Mouse (Mus musculus): ENCODE results near the gene Wdr26. TPM values are rescaled to one million over a fixed set of nuclear protein-coding genes. Genes with fewer than 3 reads are reported as not detected.

The Wdr26 gene
- polyA plus RNA-seq, 1 experiment from 2014 or later, result 45.9 TPM

DNA sequence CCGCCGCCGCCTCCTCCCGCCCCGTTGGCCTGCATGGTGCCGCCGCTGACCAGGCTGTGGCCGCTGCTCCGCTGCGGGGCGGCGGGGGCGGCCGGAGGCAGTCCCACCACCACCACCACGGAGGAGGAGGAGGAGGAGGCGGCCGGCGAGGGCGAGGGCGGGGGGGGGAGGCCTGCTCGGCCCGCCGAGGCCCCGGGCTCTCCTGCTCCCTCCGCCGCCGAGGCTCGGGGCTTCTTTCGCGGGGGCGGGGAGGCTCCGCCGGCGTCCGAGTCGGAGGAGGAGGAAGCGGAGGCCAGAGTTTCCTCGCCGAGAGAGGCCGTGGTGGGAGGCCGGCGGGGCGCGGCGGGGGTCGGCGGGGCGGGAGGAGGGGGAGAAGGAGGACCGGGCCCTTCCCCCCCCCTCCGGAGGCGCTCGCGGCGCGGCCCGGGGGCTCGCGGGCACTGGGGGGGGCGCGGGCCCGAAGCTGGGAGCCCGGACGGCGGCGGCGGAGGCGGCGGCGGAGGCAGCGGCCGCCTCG is 340 bp downstream of the Wdr26 start:
- H3K27ac ChIP-seq, result peak overlapping the region; percentile 87
- 1% methylated on average over 34 of the region's 72 CpGs for WGBS
- no peaks in the 10 kb centered on the region for H3K9me3 ChIP-seq
- H3K36me3 ChIP-seq, result peaks cover 11% of the 10 kb centered on the region
- H3K4me1 ChIP-seq, result peaks cover 25% of the 10 kb centered on the region
- peak overlapping the region; percentile 99 for H3K9ac ChIP-seq
- H3K27me3 ChIP-seq (replicated peaks), result no peaks in the 10 kb centered on the region
- ATAC-seq (ENCODE audit: low FRiP score, low read depth), result peak; percentile 39
- peak overlapping the region; percentile 100 for H3K4me3 ChIP-seq
- peak overlapping the region; percentile 94 for H3K4me2 ChIP-seq (replicated peaks)

DNA sequence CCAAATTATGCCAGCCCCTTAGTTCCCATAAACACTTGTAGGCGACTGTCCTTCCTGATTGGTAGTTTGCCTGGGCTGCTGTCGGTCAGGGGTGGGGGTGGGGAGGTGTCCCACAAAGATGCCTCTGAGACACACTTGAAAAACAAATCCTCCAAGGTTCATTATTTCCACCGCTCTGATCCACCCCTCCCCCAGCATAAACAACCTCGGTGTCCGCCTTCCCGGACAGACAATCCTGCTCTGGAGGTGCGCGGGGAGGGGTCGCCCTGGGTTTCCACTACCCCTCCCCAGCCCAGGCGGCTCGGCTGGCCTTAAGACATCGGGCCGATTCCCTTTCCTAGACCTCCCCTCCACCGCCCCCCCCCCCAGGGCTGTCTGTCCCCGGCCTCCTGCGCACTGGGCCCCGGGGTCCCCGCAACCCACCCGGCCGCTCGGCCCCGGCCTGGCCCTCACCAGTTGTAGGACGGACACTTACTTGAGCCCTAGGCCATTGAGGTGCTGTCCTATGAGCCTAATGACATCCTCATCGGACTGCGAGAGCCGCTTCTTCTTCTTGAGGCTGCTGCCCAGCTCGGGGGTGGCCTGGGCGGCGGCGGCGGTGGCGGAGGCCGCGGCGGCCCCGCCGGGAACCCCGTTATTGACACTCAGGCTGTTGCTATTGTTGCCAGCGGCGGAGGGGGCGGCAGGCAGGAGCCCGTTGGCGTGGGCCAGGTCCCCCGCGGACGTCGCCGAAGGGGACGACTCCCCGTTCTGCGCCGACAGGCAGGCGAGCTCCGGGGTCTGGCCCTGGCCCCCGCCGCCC is 999 bp downstream of the Wdr26 start:
- Histone ChIP-seq H3K4me2 (replicated peaks) (peak overlapping the region; percentile 94), H3K27me3 (replicated peaks) (no peaks in the 10 kb centered on the region), H3K27ac (peak overlapping the region; percentile 87; the same call in 1 of the 2 replicates), H3K4me1 (peaks cover 25% of the 10 kb centered on the region), H3K36me3 (peaks cover 15% of the 10 kb centered on the region), H3K4me3 (peak overlapping the region; percentile 100), H3K9ac (peak overlapping the region; percentile 99), H3K9me3 (no peaks in the 10 kb centered on the region)
- ATAC-seq (ENCODE audit: low FRiP score, low read depth), result peak; percentile 59
- under 1% methylated on average over 53 of the region's 56 CpGs for WGBS

DNA sequence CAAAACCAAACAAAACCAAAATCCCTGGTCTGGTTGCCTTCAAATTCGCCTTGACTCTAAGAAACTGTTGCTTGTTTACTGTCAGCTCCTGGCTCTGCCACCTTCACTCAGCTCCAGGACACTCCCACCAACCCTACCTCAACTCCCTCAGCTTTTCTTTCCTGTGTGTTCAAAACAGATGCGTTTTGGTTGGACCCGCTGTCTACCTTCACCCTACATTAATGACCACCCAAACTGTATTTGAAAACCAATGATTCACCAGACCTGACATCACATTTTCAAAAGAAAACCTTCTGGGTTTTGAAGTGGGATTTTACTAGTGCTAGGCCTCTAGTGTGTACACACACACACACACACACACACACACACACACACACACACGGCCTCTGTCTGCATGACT is 1.7 kb downstream of the Wdr26 start:
- Histone ChIP-seq H3K9ac (peak overlapping the region; percentile 99), H3K36me3 (peaks cover 17% of the 10 kb centered on the region), H3K4me1 (peaks cover 25% of the 10 kb centered on the region), H3K9me3 (no peaks in the 10 kb centered on the region), H3K27me3 (replicated peaks) (no peaks in the 10 kb centered on the region), H3K4me3 (peak overlapping the region; percentile 100), H3K27ac (0 out of 2 replicates have a peak overlapping the region, but pooled peaks have one; percentile 87), H3K4me2 (replicated peaks) (peak overlapping the region; percentile 94)
- ATAC-seq (ENCODE audit: low FRiP score, low read depth), result no peak
- WGBS, result 24% methylated on average over 4 of the region's 4 CpGs

DNA sequence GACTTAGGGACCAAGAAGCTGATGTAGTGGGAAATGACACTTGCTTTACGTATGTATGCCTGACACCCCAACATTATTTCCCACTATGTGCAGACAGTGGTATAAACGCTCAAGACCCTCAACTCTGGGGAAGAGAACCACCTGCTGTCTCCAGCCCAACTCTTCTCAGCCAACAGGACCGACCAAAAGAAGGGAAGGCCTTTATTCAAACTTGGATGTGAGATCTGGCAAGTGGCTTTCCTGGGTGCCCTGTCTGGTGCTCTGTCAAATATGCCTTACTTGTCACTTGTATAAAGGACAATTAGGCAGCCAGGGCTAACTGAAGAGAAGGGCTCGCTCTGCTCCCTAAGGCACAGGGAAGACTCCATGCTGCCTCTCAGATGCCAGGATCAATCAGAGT is 12.4 kb downstream of the Wdr26 start:
- Histone ChIP-seq H3K4me2 (replicated peaks) (no peak overlapping the region), H3K36me3 (peaks cover 75% of the 10 kb centered on the region), H3K4me1 (no peaks in the 10 kb centered on the region), H3K4me3 (no peak overlapping the region), H3K27ac (no peak overlapping the region), H3K27me3 (replicated peaks) (no peaks in the 10 kb centered on the region), H3K9me3 (no peaks in the 10 kb centered on the region), H3K9ac (no peak overlapping the region)
- ATAC-seq (ENCODE audit: low FRiP score, low read depth), result no peak
- WGBS, result 90% methylated on average over 4 of the region's 4 CpGs

DNA sequence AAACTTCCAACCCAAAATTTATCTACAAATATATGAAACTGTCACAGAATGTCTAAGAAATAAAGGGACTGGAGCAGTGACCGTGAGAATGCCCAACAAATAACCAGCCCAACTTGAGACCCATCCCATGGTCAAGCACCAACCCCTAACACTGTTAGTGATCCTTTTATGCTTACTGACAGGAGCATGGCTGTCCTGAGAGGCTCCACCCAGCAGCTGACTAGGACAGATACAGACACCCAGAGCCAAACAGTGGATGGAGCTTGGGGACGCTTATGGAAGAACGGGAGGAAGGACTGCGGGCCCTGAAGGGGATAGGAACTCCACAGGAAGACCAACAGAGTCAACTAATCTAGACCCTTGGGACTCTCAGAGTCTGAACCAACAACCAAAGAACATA is 22.9 kb downstream of the Wdr26 start:
- H3K27ac ChIP-seq, result no peak overlapping the region
- H3K36me3 ChIP-seq, result peaks cover 71% of the 10 kb centered on the region
- H3K27me3 ChIP-seq (replicated peaks), result no peaks in the 10 kb centered on the region
- H3K9me3 ChIP-seq, result no peaks in the 10 kb centered on the region
- no peak for ATAC-seq (ENCODE audit: low FRiP score, low read depth)
- H3K4me2 ChIP-seq (replicated peaks), result no peak overlapping the region
- no peaks in the 10 kb centered on the region for H3K4me1 ChIP-seq
- 90% methylated on average over 4 of the region's 4 CpGs for WGBS
- H3K4me3 ChIP-seq, result no peak overlapping the region
- no peak overlapping the region for H3K9ac ChIP-seq

DNA sequence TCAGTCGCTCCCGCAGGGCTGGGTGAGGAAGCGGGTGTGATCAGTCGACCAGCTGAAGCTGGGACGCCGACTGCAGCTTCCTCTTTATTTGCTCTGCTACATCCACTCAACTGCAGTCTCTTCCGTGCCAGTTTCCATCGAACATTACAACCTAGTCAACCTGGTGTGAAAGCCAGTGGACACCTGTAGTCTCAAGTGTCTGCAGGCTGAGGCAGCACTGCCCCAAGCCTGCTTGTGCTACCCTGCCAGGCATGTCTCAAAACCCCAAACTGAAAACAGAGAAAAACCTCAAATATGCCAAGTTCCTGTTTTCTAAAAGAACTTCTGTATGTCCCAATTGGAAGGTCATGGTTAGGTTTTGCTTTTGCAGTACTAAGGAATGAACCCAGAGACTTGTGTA is 41.6 kb downstream of the Wdr26 start:
- ATAC-seq (ENCODE audit: low FRiP score, low read depth), result no peak
- H3K9me3 ChIP-seq, result no peaks in the 10 kb centered on the region
- peaks cover 33% of the 10 kb centered on the region for H3K36me3 ChIP-seq
- no peaks in the 10 kb centered on the region for H3K4me1 ChIP-seq
- H3K27ac ChIP-seq, result no peak overlapping the region
- no peak overlapping the region for H3K4me3 ChIP-seq
- no peaks in the 10 kb centered on the region for H3K27me3 ChIP-seq (replicated peaks)
- WGBS, result 88% methylated on average over 8 of the region's 8 CpGs
- H3K9ac ChIP-seq, result no peak overlapping the region
- H3K4me2 ChIP-seq (replicated peaks), result no peak overlapping the region

DNA sequence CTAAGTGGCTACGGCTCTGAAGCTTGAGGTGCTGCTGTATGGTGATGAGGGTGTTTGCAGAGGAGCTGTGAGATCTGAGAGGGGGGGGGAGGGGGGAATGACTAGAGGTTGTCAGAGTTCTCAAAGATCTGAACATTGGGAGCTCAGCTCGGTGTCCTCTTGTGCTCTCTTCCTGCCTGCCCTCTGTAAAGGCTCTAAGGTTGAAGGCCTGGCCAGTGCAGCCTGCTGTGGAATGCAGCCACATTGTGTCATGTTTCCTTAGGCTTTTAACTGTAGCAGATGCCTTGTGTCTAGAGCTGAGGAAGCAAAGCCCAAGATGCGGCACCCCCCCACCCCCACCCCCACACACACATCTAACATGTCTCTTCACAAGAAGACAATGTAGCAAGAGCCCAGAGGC is 43.4 kb downstream of the Wdr26 start:
- Histone ChIP-seq H3K4me2 (replicated peaks) (no peak overlapping the region), H3K4me1 (no peaks in the 10 kb centered on the region), H3K27ac (no peak overlapping the region), H3K36me3 (peaks cover 46% of the 10 kb centered on the region), H3K4me3 (no peak overlapping the region), H3K27me3 (replicated peaks) (no peaks in the 10 kb centered on the region), H3K9ac (no peak overlapping the region), H3K9me3 (no peaks in the 10 kb centered on the region)
- WGBS, result 88% methylated on average over 3 of the region's 3 CpGs
- ATAC-seq (ENCODE audit: low FRiP score, low read depth), result no peak

DNA sequence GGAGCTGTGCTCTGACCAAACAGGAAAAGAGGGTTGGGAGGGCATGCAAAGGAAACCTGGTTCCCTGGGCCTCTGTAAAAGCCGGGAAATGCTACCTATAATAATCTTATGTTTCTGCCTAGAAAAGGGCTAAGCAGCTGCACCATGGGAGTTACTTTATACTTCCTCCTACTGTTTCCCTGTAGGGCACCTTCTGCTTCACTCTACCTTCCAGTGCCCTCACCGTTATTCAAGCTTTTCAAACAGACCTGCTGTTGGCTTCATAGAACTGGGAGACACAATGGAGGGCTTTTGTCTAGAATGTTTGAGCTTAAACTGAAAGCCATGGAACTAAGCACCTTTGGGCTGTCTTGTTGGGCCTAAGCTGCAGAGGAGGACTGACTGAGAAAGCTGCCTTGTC is 44.0 kb downstream of the Wdr26 start:
- Histone ChIP-seq H3K27me3 (replicated peaks) (no peaks in the 10 kb centered on the region), H3K9ac (no peak overlapping the region), H3K27ac (no peak overlapping the region), H3K9me3 (no peaks in the 10 kb centered on the region), H3K36me3 (peaks cover 51% of the 10 kb centered on the region), H3K4me3 (no peak overlapping the region), H3K4me1 (no peaks in the 10 kb centered on the region), H3K4me2 (replicated peaks) (no peak overlapping the region)
- 86% methylated on average over 2 of the region's 2 CpGs for WGBS
- no peak for ATAC-seq (ENCODE audit: low FRiP score, low read depth)

DNA sequence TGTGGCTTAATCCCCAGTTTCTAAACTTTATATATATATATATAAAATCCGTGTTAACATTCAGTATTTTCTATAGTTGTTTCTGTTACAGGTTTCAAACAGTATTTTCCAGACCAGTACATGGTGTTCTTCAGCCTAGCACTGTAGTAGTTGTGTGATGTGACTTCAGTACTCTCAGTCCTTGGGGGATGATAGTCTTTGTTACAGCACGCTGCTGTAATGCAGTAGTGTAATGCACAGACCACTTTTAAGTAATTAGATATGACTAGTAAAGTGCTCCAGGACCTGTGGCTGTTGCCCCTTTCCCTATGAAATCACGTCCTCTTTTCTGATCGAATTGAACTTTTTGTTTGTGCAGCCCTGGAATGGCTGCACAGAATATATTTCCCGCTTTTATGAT is 60.3 kb downstream of the Wdr26 start:
- peak overlapping the region; percentile 86 for H3K9ac ChIP-seq
- 49% methylated on average over 5 of the region's 5 CpGs for WGBS
- H3K4me2 ChIP-seq (replicated peaks), result peak overlapping the region; percentile 68
- peak overlapping the region; percentile 80 for H3K4me3 ChIP-seq
- no peak for ATAC-seq (ENCODE audit: low FRiP score, low read depth)
- H3K9me3 ChIP-seq, result no peaks in the 10 kb centered on the region
- H3K4me1 ChIP-seq, result peaks cover 12% of the 10 kb centered on the region
- no peaks in the 10 kb centered on the region for H3K27me3 ChIP-seq (replicated peaks)
- H3K36me3 ChIP-seq, result peaks cover 18% of the 10 kb centered on the region
- no peak overlapping the region for H3K27ac ChIP-seq

DNA sequence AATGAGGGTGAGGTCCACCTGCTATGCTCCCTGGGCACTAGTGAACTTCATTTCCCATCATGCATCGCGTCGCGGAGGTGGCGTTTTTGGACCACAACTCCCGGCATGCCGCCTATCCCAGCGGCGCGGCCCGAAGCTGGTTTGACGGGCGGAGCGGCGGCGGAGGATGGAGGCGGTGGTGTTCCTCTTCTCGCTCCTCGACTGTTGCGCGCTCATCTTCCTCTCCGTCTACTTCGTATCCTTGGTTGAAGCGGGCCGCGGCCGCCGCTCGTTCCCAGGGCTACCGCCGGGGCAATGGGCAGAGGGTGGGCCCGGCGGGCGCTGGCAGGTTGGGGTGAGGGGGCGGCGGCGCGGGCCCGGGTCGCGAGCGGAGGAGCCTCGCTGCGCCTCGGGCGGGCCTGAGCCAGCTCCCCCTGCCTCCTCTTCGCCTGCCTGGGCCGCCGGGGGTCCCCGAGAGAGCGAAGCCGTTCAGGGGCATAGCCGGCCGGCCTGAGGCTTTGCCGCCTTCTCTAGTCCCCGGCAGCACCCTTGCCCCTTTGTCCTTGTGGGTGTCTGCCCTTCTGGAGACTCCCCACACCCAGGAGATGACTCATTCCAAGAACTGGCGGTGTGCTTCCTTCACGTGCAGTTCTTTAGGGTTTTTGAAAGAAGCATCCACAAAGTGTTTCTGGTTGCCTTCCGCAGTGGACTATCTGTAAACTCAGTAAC is 60.8 kb downstream of the Wdr26 start:
- Histone ChIP-seq H3K27me3 (replicated peaks) (no peaks in the 10 kb centered on the region), H3K9ac (peak overlapping the region; percentile 86), H3K36me3 (peaks cover 18% of the 10 kb centered on the region), H3K27ac (peak overlapping the region; percentile 57; the same call in 1 of the 2 replicates), H3K4me3 (peak overlapping the region; percentile 80), H3K9me3 (no peaks in the 10 kb centered on the region), H3K4me2 (replicated peaks) (peak overlapping the region; percentile 68), H3K4me1 (peaks cover 13% of the 10 kb centered on the region)
- under 1% methylated on average over 59 of the region's 59 CpGs for WGBS
- ATAC-seq (ENCODE audit: low FRiP score, low read depth), result peak; percentile 90

DNA sequence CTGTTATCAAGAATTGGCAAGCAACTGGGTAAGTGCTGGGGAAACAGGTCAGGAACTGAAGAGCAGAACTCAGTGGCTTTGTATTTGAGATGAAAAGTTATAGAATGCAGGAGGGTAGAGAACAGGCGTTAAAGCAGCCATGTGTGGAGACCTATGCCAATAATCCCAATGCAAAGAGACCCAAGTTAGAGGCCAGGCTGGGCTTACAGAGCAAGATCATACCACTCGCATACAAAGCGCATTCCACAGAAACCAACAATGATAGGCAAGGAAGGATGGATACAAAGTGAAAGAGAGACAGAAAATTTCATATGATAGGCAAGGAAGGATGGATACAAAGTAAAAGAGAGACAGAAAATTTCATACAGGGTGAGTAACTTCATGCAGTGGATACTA is 61.4 kb downstream of the Wdr26 start:
- Histone ChIP-seq H3K4me2 (replicated peaks) (no peak overlapping the region), H3K9ac (no peak overlapping the region), H3K9me3 (no peaks in the 10 kb centered on the region), H3K36me3 (peaks cover 12% of the 10 kb centered on the region), H3K27me3 (replicated peaks) (no peaks in the 10 kb centered on the region), H3K4me1 (peaks cover 16% of the 10 kb centered on the region), H3K27ac (no peak overlapping the region), H3K4me3 (no peak overlapping the region)
- peak; percentile 29; the same call in 1 of the 2 replicates for ATAC-seq (ENCODE audit: low FRiP score, low read depth)
- WGBS, result 69% methylated on average over 3 of the region's 3 CpGs

DNA sequence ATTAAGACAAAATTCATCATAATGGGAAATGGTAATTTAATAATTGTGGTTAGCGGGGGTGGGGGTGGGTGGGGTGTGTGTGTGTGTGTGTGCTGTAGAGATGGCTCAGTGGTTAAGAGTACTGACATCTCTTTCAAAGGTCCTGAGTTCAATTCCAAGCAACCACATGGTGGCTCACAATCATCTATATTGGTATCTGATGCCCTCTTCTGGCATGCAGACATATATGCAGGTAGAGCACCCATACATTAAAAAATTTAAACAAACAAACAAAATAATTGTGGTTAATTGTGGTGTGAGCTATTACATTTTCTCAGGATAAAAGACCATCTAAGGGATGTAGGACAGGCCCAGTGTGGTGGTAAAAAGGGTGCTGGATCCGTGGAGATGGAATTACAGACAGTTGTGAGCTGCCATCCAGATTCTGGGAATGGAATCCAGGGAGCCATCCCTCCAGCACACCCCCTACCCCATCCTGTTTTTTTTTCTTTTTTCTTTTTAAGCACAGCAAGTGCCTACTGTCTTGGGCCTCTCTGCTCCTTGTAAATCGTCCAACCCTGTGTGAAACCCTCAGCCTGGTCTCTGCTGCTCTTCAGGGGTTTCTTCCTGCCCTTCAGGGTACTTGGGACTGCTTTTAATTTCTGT is 62.3 kb downstream of the Wdr26 start:
- H3K27ac ChIP-seq, result no peak overlapping the region
- ATAC-seq (ENCODE audit: low FRiP score, low read depth), result no peak
- no peaks in the 10 kb centered on the region for H3K27me3 ChIP-seq (replicated peaks)
- no peak overlapping the region for H3K9ac ChIP-seq
- no peak overlapping the region for H3K4me2 ChIP-seq (replicated peaks)
- peaks cover 7% of the 10 kb centered on the region for H3K36me3 ChIP-seq
- WGBS, result 79% methylated on average over 3 of the region's 3 CpGs
- H3K4me1 ChIP-seq, result peaks cover 24% of the 10 kb centered on the region
- H3K4me3 ChIP-seq, result no peak overlapping the region
- H3K9me3 ChIP-seq, result no peaks in the 10 kb centered on the region
